Mouse (Mus musculus): ENCODE data around the gene Nf1. TPM values are rescaled to one million over a fixed set of nuclear protein-coding genes. Genes with fewer than 3 reads are reported as not detected.

Nf1 gene
- total RNA-seq, 2 experiments from 2014 or later, result 37.5 to 38.6 TPM

GRCm38 (mm10) chr11:79523560-79524309 lies 184.2 kb downstream of the Nf1 start, which contains the start of gene Evi2b:
TSS of gene Evi2b (minus strand) at chr11:79523762.
- intact Hi-C loops (cut with DNase I), result no loop called here
- DNase-seq, result no peak

- no peak for DNase-seq
- intact Hi-C loops (cut with DNase I), result no loop called here
Measured at GRCm38 (mm10) chr11:79524310-79524575, 184.8 kb downstream of the Nf1 start.

GRCm38 (mm10) chr11:79526549-79526948 lies 187.1 kb downstream of the Nf1 start:
- intact Hi-C loops (cut with DNase I), result no loop called here
- no peak for DNase-seq

- intact Hi-C loops (cut with DNase I), result no loop called here
- DNase-seq, result peak; percentile 39 to 45
Measured at GRCm38 (mm10) chr11:79527015-79527738, 187.7 kb downstream of the Nf1 start.

- intact Hi-C loops (cut with DNase I), result no loop called here
- no peak for DNase-seq
Measured at GRCm38 (mm10) chr11:79527739-79528384, 188.4 kb downstream of the Nf1 start.

- DNase-seq, result no peak
- intact Hi-C loops (cut with DNase I), result no loop called here
Measured at GRCm38 (mm10) chr11:79528601-79529000, 189.1 kb downstream of the Nf1 start.

- DNase-seq, result no peak
- intact Hi-C loops (cut with DNase I), result no loop called here
Measured at GRCm38 (mm10) chr11:79529226-79529625, 189.7 kb downstream of the Nf1 start.

GRCm38 (mm10) chr11:79529736-79530135 lies 190.2 kb downstream of the Nf1 start:
- intact Hi-C loops (cut with DNase I), result no loop called here
- DNase-seq, result no peak

- peak; percentile 35 to 51 for DNase-seq
- intact Hi-C loops (cut with DNase I), result no loop called here
Measured at GRCm38 (mm10) chr11:79530333-79530761, 190.9 kb downstream of the Nf1 start, which contains the start of the genes Evi2 and Evi2a. TSS of gene Evi2 (minus strand) at chr11:79530589. TSS of gene Evi2a (minus strand) at chr11:79530609.

- intact Hi-C loops (cut with DNase I), result no loop called here
- no peak for DNase-seq
Measured at GRCm38 (mm10) chr11:79530774-79531173, 191.3 kb downstream of the Nf1 start.

GRCm38 (mm10) chr11:79531485-79531884 lies 192.0 kb downstream of the Nf1 start:
- intact Hi-C loops (cut with DNase I), result no loop called here
- DNase-seq, result no peak

- DNase-seq, result no peak
- intact Hi-C loops (cut with DNase I), result no loop called here
Measured at GRCm38 (mm10) chr11:79533311-79533710, 193.8 kb downstream of the Nf1 start.

- peak; percentile 81 to 82 for DNase-seq
- intact Hi-C loops (cut with DNase I), result no loop called here
Measured at GRCm38 (mm10) chr11:79533950-79534690, 194.6 kb downstream of the Nf1 start.

GRCm38 (mm10) chr11:79535554-79535953 lies 196.1 kb downstream of the Nf1 start:
- DNase-seq, result no peak
- intact Hi-C loops (cut with DNase I), result no loop called here

- no peak for DNase-seq
Measured at GRCm38 (mm10) chr11:79536293-79536692, 196.8 kb downstream of the Nf1 start.

GRCm38 (mm10) chr11:79552622-79553021 lies 213.1 kb downstream of the Nf1 start:
- DNase-seq, result no peak
- intact Hi-C loops (cut with DNase I), result no loop called here

More at GRCm38 (mm10) chr11:79536293-79536692, 196.8 kb downstream of the Nf1 start:
- intact Hi-C loops (cut with DNase I), result no loop called here

- DNase-seq, result no peak
- intact Hi-C loops (cut with DNase I), result loop anchor here (5.0 kb wide), 1 partner anchor 78 kb away; no protein-coding TSS in a partner anchor
Measured at GRCm38 (mm10) chr11:79560536-79560935, 221.0 kb downstream of the Nf1 start.

- DNase-seq, result no peak
- intact Hi-C loops (cut with DNase I), result loop anchor here (5.0 kb wide), 1 partner anchor 81 kb away; no protein-coding TSS in a partner anchor
Measured at GRCm38 (mm10) chr11:79563493-79563892, 224.0 kb downstream of the Nf1 start.

- no peak for DNase-seq
- intact Hi-C loops (cut with DNase I), result no loop called here
Measured at GRCm38 (mm10) chr11:79566947-79567346, 227.5 kb downstream of the Nf1 start.

GRCm38 (mm10) chr11:79568197-79568911 lies 228.9 kb downstream of the Nf1 start:
- DNase-seq, result no peak
- intact Hi-C loops (cut with DNase I), result no loop called here
